Mouse (Mus musculus): ENCODE measurements around the gene Cul7. TPM values are rescaled to one million over a fixed set of nuclear protein-coding genes. Genes with fewer than 3 reads are reported as not detected.

Cul7 gene
- polyA plus RNA-seq, 1 experiment from 2014 or later = 46.3 TPM

DNA sequence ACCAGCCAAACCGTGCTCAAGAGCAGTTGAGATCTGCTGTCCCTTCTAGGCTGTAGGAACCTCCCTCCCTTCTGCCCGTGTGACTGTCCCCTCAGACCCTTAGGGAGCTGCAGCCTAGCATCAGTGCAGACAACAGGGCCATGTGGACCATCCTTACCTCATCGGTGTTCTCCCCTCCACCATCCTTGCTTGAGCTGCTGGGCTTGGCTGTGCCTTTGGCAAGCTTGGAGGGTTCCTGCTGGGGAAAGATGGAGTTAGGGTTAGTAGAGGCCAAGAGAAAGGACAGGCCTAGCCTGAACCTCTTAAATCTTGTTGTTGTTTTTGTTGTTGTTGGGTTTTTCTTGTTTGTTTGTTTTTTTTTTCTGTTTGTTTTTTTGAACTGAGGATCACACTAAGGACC, 49.8 kb downstream of the Cul7 start:
- no peak for ATAC-seq
- Histone ChIP-seq H3K9ac (replicated peaks) (no peak overlapping the region), H3K36me3 (peaks cover 37% of the 10 kb centered on the region), H3K4me2 (replicated peaks) (no peak overlapping the region), H3K27ac (no peak overlapping the region), H3K4me1 (replicated peaks) (peaks cover 34% of the 10 kb centered on the region), H3K9me3 (no peaks in the 10 kb centered on the region), H3K27me3 (no peaks in the 10 kb centered on the region), H3K4me3 (replicated peaks) (no peak overlapping the region)
- 89% methylated on average over 3 of the region's 3 CpGs for WGBS

DNA sequence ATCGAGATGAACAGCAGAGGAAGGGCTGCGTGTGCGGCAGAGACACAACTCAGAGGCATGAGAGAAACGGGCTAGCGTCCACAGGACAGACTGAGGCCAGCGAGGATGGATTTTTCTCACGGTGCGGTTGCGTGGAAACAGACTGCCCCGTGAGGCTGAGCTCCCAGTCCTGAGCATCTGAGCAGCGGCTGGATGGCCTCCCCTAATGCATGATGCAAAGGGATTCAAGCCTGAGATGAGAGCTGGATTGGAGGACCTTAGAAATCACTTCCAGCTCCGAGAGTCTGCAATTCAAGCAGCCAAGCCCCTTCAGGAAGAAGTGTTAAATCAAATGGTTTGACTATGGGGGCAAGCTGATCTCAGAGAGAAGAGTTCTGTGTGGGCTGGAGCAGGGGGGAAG, 51.4 kb downstream of the Cul7 start:
- Histone ChIP-seq H3K4me3 (replicated peaks) (no peak overlapping the region), H3K4me2 (replicated peaks) (no peak overlapping the region; the same call in 1 of the 2 replicates), H3K27me3 (no peaks in the 10 kb centered on the region), H3K9ac (replicated peaks) (peak overlapping the region; percentile 44; the same call in 1 of the 2 replicates), H3K36me3 (peaks cover 29% of the 10 kb centered on the region), H3K4me1 (replicated peaks) (peaks cover 42% of the 10 kb centered on the region), H3K27ac (0 out of 2 replicates have a peak overlapping the region, but pooled peaks have one; percentile 19), H3K9me3 (no peaks in the 10 kb centered on the region)
- 85% methylated on average over 12 of the region's 12 CpGs for WGBS
- ATAC-seq = no peak

DNA sequence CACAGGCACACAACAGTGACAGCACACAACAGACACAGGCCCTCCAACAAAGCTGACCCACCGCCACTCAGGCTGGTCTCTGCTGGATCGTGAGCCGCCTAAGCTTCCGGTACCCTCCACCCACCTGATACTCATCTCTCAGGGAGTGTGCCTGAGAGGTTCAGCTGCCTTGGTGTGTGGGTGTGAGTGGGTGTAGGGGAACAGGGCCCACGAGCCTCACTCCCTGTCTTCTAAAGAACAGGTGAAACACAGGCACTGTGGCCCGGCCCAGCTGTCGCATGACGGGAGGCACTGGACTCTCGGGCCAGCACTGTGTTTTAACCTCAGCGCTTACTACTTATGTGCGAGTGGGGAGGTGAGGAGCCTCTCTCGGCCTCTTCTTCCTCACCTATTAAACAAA, 52.0 kb downstream of the Cul7 start:
- whole genome bisulfite sequencing = 89% methylated on average over 12 of the region's 12 CpGs
- no peak overlapping the region for H3K4me3 ChIP-seq (replicated peaks)

DNA sequence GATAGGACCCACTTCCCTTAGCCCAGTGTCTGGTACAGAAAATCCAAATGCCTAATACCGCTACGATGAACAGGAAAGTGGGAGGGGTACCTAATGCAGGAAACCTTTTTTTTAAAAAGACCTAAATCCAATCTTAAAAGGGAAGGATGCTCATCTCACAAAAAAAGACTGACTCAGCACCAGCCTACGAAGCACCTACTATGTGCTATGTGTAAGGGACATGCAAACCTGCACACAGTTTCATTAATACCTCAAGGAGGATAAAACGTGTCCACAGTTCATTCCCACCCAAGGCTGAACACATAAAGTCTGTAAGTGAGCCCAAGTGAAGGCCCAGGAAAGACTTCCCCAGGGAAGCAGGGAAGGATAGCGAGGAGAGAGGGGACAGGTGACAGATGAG, 52.4 kb downstream of the Cul7 start:
- H3K4me1 ChIP-seq (replicated peaks) = peaks cover 48% of the 10 kb centered on the region
- ATAC-seq = no peak
- peaks cover 29% of the 10 kb centered on the region for H3K36me3 ChIP-seq
- peak overlapping the region; percentile 82 for H3K4me2 ChIP-seq (replicated peaks)
- H3K27me3 ChIP-seq = no peaks in the 10 kb centered on the region
- no peaks in the 10 kb centered on the region for H3K9me3 ChIP-seq
- 95% methylated on average over 5 of the region's 5 CpGs for WGBS
- peak overlapping the region; percentile 97 for H3K9ac ChIP-seq (replicated peaks)
- peak overlapping the region; percentile 91; the same call in 1 of the 2 replicates for H3K4me3 ChIP-seq (replicated peaks)
- no peak overlapping the region for H3K27ac ChIP-seq

More for the DNA sequence above, 52.0 kb downstream of the Cul7 start:
- H3K4me2 ChIP-seq (replicated peaks) = no peak overlapping the region
- peak overlapping the region; percentile 44 for H3K9ac ChIP-seq (replicated peaks)
- no peak overlapping the region for H3K27ac ChIP-seq
- H3K4me1 ChIP-seq (replicated peaks) = peaks cover 48% of the 10 kb centered on the region
- H3K9me3 ChIP-seq = no peaks in the 10 kb centered on the region
- no peak for ATAC-seq
- H3K36me3 ChIP-seq = peaks cover 29% of the 10 kb centered on the region
- H3K27me3 ChIP-seq = no peaks in the 10 kb centered on the region

DNA sequence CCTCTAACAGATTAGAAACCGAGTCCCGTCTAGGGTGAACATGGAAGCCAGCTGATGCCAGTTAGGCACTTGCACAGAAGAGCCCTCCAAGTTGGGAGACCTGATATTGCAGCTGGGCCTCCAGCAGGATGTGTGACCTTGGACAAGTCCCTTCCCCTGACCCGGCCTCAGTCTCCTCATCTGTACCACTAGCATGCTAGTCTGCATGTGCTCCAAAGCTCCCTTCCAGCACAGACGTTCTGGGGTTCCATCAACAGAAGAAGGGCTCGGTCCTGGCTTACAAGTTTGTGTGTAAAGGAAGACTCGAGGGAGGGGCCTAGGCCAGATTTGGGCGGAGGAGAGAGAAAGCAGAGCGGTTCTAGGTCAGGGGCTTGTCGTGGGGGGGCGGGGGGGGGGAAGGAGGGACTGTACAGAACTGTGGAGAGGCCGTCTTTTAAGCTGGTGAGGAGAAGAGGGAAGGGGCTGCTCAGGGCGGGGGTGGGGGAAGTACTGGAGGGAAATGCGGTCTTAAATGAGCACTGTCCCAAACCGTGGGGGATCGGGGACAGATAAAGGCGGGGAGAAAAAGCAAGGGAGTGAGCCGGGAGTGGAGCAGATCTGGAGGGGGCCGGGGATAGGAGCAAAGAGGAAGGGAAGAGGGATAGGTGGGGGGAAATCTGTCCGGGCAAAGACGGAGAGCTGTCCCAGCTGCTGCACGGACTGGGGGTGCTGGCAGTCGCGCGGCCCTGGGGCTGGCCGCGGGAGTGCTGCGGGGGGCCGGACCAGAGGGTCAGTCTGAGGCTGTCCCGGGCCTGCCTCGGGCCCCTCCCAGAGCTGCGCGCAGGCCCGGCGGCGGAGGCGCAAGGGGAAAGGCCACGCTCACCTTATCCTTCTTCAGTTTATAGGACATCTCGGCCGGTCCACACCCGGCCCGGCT, 54.1 kb downstream of the Cul7 start:
- 5% methylated on average over 34 of the region's 41 CpGs for WGBS
- Histone ChIP-seq H3K36me3 (peaks cover 12% of the 10 kb centered on the region), H3K27me3 (no peaks in the 10 kb centered on the region), H3K4me1 (replicated peaks) (peaks cover 48% of the 10 kb centered on the region), H3K27ac (peak overlapping the region; percentile 86), H3K4me2 (replicated peaks) (peak overlapping the region; percentile 82), H3K4me3 (replicated peaks) (peak overlapping the region; percentile 91), H3K9me3 (no peaks in the 10 kb centered on the region), H3K9ac (replicated peaks) (peak overlapping the region; percentile 97)
- peak; percentile 84 for ATAC-seq

DNA sequence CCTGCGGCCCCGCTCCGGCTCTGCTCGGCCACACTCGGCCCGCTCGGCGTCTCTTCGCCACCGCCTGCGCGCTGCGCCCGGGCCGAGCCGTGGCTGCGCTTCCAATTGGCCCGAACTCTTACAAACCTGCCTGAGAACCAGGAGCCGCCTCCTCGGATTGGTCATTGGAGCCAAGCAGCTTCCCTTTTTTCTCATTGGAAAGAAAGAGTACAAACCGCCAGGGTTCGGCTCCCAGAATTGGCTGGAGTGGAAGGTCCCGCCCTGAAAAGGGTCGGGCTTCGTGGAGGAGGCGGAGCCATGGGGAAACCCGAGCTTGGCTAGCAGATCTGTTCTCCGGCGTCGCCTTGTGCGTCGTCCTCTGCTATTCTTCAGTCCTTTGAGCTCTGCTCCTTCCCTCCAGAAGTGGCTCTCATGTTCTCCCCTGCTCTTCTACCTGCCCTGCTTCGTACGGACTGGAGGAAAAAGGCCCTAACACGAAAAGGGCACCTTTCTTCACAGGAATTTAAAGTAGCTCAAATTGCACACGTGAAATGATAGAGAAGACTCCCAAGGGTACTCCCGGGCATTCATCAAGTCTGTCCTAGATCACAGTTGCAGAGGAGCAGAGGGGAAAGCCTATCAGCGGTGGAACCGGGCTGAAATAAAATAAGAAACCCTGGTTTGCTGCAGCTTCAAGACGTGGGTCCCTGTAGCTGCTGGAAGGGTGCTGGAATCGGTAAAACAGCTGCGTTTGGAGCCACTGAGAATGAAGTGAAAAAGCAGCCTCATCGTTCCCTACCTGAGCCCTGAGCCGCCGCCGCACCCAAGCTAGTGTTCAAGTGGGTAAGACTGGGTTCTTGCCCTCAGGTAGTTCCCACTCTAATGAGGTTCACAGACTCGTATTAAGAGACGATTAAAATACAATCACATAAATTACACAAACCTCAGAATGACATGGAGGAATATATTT, 55.0 kb downstream of the Cul7 start, which contains the start of gene Ppp2r5d:
Gene Ppp2r5d (minus strand): TSS at position 225 of the 949 bp plus-strand sequence.
- Histone ChIP-seq H3K27me3 (no peaks in the 10 kb centered on the region), H3K36me3 (peaks cover 4% of the 10 kb centered on the region; the same call in 1 of the 2 replicates), H3K27ac (peak within 1 kb of the TSS; percentile 93), H3K4me2 (replicated peaks) (peak within 1 kb of the TSS; percentile 82), H3K4me1 (replicated peaks) (peaks cover 48% of the 10 kb centered on the region), H3K4me3 (replicated peaks) (peak within 1 kb of the TSS; percentile 91), H3K9me3 (no peaks in the 10 kb centered on the region), H3K9ac (replicated peaks) (peak within 1 kb of the TSS; percentile 97)
- peak; percentile 96 for ATAC-seq
- 2% methylated on average over 48 of the region's 48 CpGs for WGBS

DNA sequence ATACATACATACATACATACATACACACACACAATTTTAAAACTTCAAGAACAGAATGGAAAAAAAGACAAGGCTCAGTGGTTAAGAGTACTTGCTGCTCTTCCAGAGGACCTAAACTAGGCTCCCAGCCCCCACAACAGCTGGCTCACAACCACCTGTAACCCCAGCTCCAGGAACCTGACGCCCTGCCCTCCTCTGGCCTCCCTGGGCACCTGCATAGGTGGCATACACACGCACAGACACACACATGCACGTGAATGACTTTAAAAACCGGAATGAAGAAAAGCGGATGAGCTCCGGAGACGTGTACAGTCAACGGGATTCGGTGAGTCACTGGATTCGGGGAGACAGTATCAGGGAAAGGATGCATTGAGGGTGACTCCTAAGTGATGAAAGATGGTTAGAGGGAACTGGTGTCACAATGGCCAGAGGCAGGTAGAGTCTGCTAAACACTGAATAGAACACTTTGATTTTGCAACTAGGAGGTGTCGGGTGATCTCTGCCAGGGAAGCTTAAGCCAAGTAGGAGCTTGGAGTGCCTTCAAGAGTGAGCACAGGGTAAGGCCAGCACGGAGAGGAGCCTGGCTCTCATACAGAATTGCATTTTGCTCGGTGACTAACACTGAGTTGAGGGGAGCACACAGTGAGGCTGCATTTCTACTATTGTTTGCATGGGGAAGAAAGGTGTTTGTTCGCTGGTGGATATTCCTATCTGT, 56.4 kb downstream of the Cul7 start:
- ATAC-seq = no peak
- H3K36me3 ChIP-seq = no peaks in the 10 kb centered on the region
- no peak overlapping the region for H3K4me3 ChIP-seq (replicated peaks)
- no peak overlapping the region for H3K27ac ChIP-seq
- WGBS = 95% methylated on average over 14 of the region's 14 CpGs
- H3K9me3 ChIP-seq = no peaks in the 10 kb centered on the region
- no peak overlapping the region for H3K9ac ChIP-seq (replicated peaks)
- peaks cover 40% of the 10 kb centered on the region for H3K4me1 ChIP-seq (replicated peaks)
- no peaks in the 10 kb centered on the region for H3K27me3 ChIP-seq
- H3K4me2 ChIP-seq (replicated peaks) = no peak overlapping the region

DNA sequence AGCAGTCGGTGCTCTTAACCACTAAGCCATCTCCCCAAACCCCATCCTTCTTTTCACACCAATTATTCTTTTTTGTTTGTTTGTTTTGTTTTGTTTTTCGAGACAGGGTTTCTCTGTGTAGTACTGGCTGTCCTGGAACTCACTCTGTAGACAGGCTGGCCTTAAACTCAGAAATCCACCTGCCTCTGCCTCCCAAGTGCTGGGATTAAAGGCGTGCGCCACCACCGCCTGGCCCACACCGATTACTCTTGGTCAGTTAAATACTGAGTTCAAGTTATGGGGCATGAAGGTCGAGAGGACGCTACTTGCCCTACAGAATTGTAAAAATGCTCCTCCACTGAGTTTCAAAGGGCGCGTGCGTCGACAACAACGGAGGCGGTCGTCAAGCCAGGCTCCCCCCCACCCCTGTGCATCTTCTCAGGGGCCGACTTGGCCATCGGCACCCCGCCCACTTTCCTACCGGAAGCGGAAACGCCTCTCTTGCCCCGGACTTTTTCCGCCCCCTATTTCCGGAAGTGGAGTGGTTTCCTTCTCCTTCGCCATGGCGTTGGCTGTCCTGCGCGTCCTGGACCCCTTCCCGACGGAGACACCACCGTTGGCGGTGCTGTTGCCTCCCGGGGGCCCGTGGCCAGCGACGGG, 60.9 kb downstream of the Cul7 start, which contains the start of gene Pex6:
Gene Pex6 (plus strand): TSS at position 505 of the 639 bp plus-strand sequence.
- H3K27ac ChIP-seq = peak within 1 kb of the TSS; percentile 82
- 8% methylated on average over 36 of the region's 36 CpGs for WGBS
- peaks cover 26% of the 10 kb centered on the region for H3K4me1 ChIP-seq (replicated peaks)
- H3K4me2 ChIP-seq (replicated peaks) = peak within 1 kb of the TSS; percentile 100
- peak within 1 kb of the TSS; percentile 98 for H3K4me3 ChIP-seq (replicated peaks)
- peak within 1 kb of the TSS; percentile 93 for H3K9ac ChIP-seq (replicated peaks)
- peak; percentile 93 for ATAC-seq
- no peaks in the 10 kb centered on the region for H3K27me3 ChIP-seq
- H3K36me3 ChIP-seq = peaks cover 23% of the 10 kb centered on the region
- H3K9me3 ChIP-seq = no peaks in the 10 kb centered on the region

DNA sequence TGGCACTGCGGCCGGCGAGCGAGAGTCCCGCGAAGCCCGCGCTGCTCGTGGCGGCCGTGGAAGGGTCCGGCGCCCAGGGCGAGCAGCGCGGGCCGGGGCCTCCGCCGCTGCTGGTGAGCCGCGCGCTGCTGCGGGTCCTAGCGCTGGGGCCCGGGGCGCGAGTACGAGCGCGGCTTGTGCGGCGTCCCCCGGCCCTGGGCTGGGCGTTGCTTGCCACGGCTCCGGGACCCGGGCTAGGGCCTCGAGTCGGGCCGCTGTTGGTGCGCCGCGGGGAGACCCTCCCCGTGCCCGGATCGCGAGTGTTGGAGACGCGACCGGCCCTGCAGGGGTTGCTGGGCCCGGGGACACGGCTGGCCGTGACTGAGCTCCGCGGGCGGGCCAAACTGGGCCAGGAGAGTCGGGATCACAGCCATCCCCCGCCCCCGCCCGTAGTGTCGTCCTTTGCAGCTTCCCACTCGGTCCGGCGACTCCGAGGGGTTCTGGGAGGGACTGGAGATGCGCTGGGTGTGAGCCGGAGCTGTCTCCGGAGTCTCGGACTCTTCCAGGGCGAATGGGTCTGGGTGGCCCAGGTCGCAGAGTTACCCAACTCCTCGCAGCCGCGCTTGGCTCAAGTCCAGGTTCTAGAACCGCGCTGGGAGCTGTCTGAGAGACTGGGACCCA, 61.6 kb downstream of the Cul7 start:
- H3K4me1 ChIP-seq (replicated peaks) = peaks cover 22% of the 10 kb centered on the region
- H3K36me3 ChIP-seq = peaks cover 29% of the 10 kb centered on the region
- no peaks in the 10 kb centered on the region for H3K9me3 ChIP-seq
- peak overlapping the region; percentile 100 for H3K4me2 ChIP-seq (replicated peaks)
- H3K4me3 ChIP-seq (replicated peaks) = peak overlapping the region; percentile 98
- H3K9ac ChIP-seq (replicated peaks) = peak overlapping the region; percentile 93
- H3K27me3 ChIP-seq = no peaks in the 10 kb centered on the region
- peak; percentile 32 for ATAC-seq
- peak overlapping the region; percentile 82 for H3K27ac ChIP-seq
- WGBS = under 1% methylated on average over 52 of the region's 76 CpGs

DNA sequence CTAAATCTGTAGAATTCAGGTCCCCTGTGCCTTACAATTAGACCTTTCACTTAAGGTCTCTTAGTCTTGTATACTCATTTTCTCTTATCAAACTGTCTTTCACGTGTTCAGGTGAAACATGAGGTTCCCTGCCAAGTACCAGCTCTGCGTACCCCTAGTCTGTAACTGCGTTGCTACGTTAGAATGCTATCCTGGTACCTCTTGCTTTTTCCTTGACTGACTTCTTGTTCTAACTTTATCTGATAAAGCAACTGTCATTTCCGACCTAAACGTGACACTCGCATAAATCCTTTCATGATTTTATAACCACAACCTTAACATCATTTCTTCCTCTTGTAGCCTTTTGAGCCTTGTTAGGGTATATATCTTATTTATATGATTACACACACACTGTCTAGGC, 62.3 kb downstream of the Cul7 start:
- Histone ChIP-seq H3K9me3 (no peaks in the 10 kb centered on the region), H3K4me3 (replicated peaks) (peak overlapping the region; percentile 98), H3K27ac (no peak overlapping the region), H3K4me1 (replicated peaks) (peaks cover 19% of the 10 kb centered on the region), H3K9ac (replicated peaks) (peak overlapping the region; percentile 93), H3K4me2 (replicated peaks) (peak overlapping the region; percentile 100), H3K27me3 (no peaks in the 10 kb centered on the region), H3K36me3 (peaks cover 34% of the 10 kb centered on the region)
- WGBS = 79% methylated on average over 7 of the region's 7 CpGs
- no peak for ATAC-seq
